Mouse (Mus musculus) heart, embryonic 15.5 days (tissue): ENCODE measurements around the gene Stra6. TPM values are rescaled to one million over a fixed set of nuclear protein-coding genes. Genes with fewer than 3 reads are reported as not detected.
A peak's percentile ranks its signal among the peaks of the same experiment; 100 is the strongest.

Source experiments
- ATAC-seq: fragments of 200-750 bp; cut with Nextera tagmentation; replicated peaks from 2 replicates; pipeline ENCODE4 v1.8.0; 2017; ENCODE audit warnings: low read depth, moderate TSS enrichment; ENCODE audit not compliant: insufficient number of reproducible peaks, insufficient read depth, low FRiP score
- H3K27ac ChIP-seq: fragments of 300-500 bp; sonication (generic); 2 replicates; pipeline ENCODE4 v1.5.1; 2015; ENCODE audit warnings: mild to moderate bottlenecking, inconsistent platforms
- H3K27me3 ChIP-seq: fragments of 300-500 bp; sonication (generic); 2 replicates; pipeline ENCODE4 v1.6.1; 2015; ENCODE audit warnings: inconsistent platforms
- H3K36me3 ChIP-seq: fragments of 300-500 bp; sonication (generic); 2 replicates; pipeline ENCODE4 v1.6.1; 2015; ENCODE audit warnings: mild to moderate bottlenecking, inconsistent platforms
- H3K4me1 ChIP-seq: fragments of 300-500 bp; sonication (generic); replicated peaks from 2 replicates; pipeline ENCODE4 v1.6.1; 2015; ENCODE audit warnings: inconsistent platforms
- H3K4me2 ChIP-seq: fragments of 300-500 bp; sonication (generic); 2 replicates; pipeline ENCODE4 v1.6.1; 2015; ENCODE audit warnings: inconsistent platforms, mild to moderate bottlenecking, moderate library complexity
- H3K4me3 ChIP-seq: fragments of 300-500 bp; sonication (generic); 2 replicates; pipeline ENCODE4 v1.5.1; 2015; ENCODE audit warnings: mild to moderate bottlenecking, inconsistent platforms
- H3K9ac ChIP-seq: fragments of 300-500 bp; sonication (generic); 2 replicates; pipeline ENCODE4 v1.6.1; 2015; ENCODE audit warnings: mild to moderate bottlenecking, inconsistent platforms
- H3K9me3 ChIP-seq: fragments of 300-500 bp; sonication (generic); replicated peaks from 2 replicates; pipeline ENCODE4 v1.6.1; 2016; ENCODE audit warnings: inconsistent platforms
- WGBS: fragments of 180-500 bp; shearing (Covaris S2); methylation state at CpG from one replicate; pipeline ENCODE4 v1.1.7; 2015; ENCODE audit warnings: mixed read lengths; 5-methylcytosine and 5-hydroxymethylcytosine counted together
- polyA plus RNA-seq: library from polyadenylated mRNA; unstranded; fragments of >200 nt; fragmentation: Nextera tagmentation; extraction: Ambion mirVana; gene quantifications from 2 replicates; pipeline ENCODE4 v1.2.1, GENCODE M21; 2015

Stra6 gene
- polyA plus RNA-seq, 1 experiment from 2014 or later = 0.14 TPM

DNA sequence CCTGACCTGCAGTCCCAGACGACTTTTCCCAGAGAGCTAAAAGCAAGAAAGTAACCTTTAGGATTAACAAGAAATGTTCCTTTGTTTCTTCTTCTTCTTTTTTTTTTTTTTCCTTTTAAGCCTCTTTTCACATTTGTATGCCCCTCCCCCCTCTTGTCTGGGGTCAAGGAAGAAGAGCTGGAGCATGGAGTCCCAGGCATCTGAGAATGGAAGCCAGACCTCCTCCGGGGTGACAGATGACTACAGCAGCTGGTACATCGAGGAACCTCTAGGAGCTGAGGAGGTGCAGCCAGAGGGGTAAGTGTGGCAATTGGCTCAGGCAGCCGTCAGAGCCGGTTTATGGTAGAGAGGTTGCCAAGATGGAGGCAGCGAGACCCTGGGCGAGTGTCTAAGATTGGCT, 71.3 kb downstream of the Stra6 start:
- Histone ChIP-seq H3K27ac (no peak overlapping the region), H3K4me1 (peaks cover 18% of the 10 kb centered on the region), H3K27me3 (peaks cover 70% of the 10 kb centered on the region), H3K9me3 (no peaks in the 10 kb centered on the region), H3K9ac (no peak overlapping the region), H3K4me2 (no peak overlapping the region), H3K36me3 (no peaks in the 10 kb centered on the region), H3K4me3 (no peak overlapping the region)
- 28% methylated on average over 7 of the region's 7 CpGs for WGBS
- no peak for ATAC-seq

DNA sequence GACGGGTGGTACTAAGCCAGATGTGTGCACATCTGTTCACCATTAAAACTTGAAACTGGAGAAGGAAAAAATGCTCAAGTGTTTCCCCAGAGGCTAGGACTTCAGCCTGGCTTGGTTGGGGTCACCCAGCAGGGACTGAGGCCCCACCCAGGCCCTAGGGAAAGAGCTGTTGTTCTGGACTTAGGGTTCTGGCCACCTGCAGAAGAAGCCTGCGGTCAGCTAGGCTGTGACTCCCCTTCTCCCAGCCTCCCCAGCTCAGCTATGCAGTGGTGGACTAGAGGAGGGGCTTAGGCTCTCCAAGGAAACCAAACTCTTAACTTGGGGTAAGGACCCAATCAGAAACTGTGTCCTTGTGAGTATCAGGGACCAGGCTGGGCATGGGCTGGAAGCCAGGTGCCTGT, 72.3 kb downstream of the Stra6 start:
- WGBS = 36% methylated on average over 2 of the region's 2 CpGs
- H3K4me2 ChIP-seq = no peak overlapping the region
- H3K9ac ChIP-seq = no peak overlapping the region
- H3K36me3 ChIP-seq = no peaks in the 10 kb centered on the region
- no peak overlapping the region for H3K4me3 ChIP-seq
- H3K4me1 ChIP-seq = peaks cover 16% of the 10 kb centered on the region
- ATAC-seq = no peak
- no peak overlapping the region for H3K27ac ChIP-seq
- H3K27me3 ChIP-seq = peaks cover 66% of the 10 kb centered on the region
- H3K9me3 ChIP-seq = no peaks in the 10 kb centered on the region

DNA sequence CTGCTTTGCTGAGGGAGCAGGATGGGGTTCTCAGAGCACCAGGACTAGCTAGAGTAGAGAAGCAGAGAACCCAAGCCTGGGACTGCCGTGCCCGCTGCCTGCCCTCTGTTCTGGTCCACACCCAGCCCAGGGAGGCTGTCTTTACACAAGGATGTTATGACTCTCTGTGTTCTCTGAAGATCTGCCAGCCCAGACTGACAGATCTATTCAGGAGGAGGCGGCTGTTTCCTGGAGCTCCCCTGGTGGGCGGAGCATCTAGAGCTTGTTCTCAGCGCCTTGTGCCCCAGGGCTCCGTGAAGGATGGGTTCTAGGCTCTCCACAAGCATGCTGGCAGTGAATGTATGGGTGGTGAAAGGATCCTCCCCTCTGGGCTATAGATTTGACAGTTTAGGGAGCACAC, 76.4 kb downstream of the Stra6 start:
- 33% methylated on average over 6 of the region's 6 CpGs for WGBS

DNA sequence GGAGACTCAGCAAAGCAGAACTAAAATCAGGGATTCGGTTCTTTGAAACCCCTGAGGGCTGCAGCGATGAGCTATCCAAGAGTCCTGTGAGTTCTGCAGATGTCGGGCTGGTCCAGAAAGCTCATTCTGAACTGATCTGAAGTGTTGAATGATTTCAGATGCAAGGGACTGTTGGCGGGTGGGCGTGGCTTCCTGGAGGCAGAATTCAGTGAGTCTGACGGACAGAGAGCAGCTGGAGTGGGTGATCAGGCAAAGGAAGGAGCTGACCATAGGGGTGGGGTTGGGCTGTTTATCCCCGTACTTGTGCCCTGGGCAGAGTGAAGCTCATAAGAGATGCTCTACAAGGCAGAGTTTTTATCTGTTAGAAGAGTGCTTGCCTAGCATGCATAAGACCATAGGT, 79.8 kb downstream of the Stra6 start:
- Histone ChIP-seq H3K36me3 (no peaks in the 10 kb centered on the region), H3K27ac (no peak overlapping the region), H3K27me3 (peaks cover 41% of the 10 kb centered on the region), H3K4me2 (no peak overlapping the region), H3K9ac (no peak overlapping the region), H3K4me1 (peaks cover 4% of the 10 kb centered on the region), H3K4me3 (no peak overlapping the region), H3K9me3 (no peaks in the 10 kb centered on the region)
- WGBS = 33% methylated on average over 7 of the region's 7 CpGs
- no peak for ATAC-seq

More for the DNA sequence above, 76.4 kb downstream of the Stra6 start:
- H3K36me3 ChIP-seq = no peaks in the 10 kb centered on the region
- peaks cover 47% of the 10 kb centered on the region for H3K27me3 ChIP-seq
- H3K27ac ChIP-seq = no peak overlapping the region
- H3K4me1 ChIP-seq = peaks cover 13% of the 10 kb centered on the region
- H3K9ac ChIP-seq = no peak overlapping the region
- H3K9me3 ChIP-seq = no peaks in the 10 kb centered on the region
- peak; percentile 40; the same call in 1 of the 2 replicates for ATAC-seq
- no peak overlapping the region for H3K4me3 ChIP-seq
- no peak overlapping the region for H3K4me2 ChIP-seq

DNA sequence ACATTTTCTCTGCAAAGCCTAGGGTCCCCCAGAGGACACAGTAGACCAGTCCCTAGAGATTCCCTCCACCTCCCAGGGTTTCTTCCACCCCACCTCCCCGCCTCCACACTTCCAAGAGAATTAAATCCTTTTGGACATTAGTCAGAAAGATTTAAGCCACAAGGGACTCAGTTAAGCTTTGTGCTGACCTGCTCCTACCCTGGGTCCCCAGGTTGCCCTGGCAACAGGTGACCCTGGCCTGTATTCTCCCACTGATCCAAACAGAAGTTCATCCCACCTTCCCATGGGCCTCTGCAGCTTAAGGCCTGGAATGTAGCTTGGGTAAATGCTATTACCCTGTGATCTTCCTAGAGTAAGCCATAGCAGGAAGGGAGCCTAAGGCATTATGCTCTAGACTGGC, 81.1 kb downstream of the Stra6 start:
- Histone ChIP-seq H3K27me3 (peaks cover 29% of the 10 kb centered on the region; the same call in 1 of the 2 replicates), H3K4me1 (peaks cover 4% of the 10 kb centered on the region), H3K36me3 (no peaks in the 10 kb centered on the region), H3K4me2 (no peak overlapping the region), H3K9me3 (no peaks in the 10 kb centered on the region), H3K27ac (no peak overlapping the region), H3K9ac (no peak overlapping the region), H3K4me3 (no peak overlapping the region)
- ATAC-seq = no peak
- WGBS = 81% methylated on average over 1 of the region's 1 CpGs

DNA sequence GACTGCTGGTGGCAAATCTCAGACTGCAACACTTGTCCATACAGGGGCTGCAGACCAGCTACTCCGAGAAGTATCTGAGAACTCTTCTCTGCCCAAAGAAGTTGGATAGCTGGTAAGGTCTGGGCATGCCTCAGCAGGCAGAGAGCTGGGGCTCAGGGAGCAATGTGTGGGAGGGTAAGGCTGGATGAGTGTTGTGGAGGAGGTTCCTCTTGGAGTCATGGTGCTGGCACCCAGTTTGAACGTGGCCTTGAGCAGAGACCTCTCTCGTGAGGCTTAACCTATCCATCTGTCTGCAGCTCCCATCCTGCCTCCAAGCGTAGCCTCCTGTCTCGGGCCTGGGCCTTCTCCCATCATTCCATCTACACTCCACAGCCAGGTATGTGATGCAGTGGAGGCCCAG, 81.8 kb downstream of the Stra6 start:
- 67% methylated on average over 5 of the region's 5 CpGs for WGBS
- no peak overlapping the region for H3K9ac ChIP-seq
- ATAC-seq = no peak
- no peak overlapping the region for H3K27ac ChIP-seq
- peaks cover 24% of the 10 kb centered on the region; the same call in 1 of the 2 replicates for H3K27me3 ChIP-seq
- no peaks in the 10 kb centered on the region for H3K9me3 ChIP-seq
- no peak overlapping the region for H3K4me3 ChIP-seq
- no peaks in the 10 kb centered on the region for H3K36me3 ChIP-seq
- peaks cover 4% of the 10 kb centered on the region for H3K4me1 ChIP-seq
- H3K4me2 ChIP-seq = no peak overlapping the region

DNA sequence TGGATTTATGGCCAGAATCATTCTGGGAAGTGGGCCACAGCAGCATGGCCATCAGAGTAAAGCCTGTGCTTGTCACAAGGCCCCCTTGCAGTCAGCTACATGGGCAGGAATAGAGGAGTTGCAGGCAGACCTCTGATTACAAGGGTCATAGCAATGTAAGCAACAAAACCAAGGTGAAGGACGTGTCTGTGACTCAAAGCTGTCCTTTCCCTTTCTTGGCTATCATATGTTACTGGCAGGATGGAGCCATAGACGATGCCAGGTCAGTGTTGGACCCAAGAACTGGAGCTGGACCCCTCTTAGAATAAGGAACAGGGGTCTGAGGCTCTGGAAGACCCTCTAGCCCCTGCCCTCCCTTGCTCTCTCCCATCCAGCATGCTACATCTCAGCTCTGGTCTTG, 85.2 kb downstream of the Stra6 start:
- WGBS = 44% methylated on average over 2 of the region's 2 CpGs

DNA sequence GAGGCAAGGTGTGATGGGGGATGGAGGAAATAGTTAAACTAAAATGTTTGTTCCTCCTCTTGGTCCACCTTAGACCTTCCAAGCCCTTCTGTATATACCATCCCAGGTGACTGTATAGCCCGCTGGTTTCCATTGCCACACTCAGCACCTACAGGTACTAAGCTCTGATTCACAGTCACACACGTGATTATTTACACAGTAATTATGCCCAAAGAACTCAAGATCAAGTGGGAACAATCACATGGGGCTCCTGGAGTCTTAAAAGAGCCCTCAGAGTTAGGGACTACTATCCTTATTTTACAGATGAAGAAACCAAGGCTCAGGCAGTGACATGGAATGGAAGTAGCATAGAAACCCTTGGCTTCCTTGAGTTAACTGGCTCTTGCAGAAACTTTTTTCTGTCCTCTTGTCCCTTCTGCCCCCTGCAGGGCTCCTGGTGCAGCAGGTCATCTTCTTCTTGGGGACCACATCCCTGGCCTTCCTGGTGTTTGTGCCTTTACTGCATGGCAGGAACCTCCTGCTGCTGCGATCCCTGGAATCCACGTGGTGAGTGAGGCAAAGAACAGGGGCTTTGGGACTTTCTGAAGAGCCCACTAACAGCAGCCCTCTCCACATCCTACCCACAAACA, 87.3 kb downstream of the Stra6 start:
- WGBS = 74% methylated on average over 4 of the region's 4 CpGs
- H3K27ac ChIP-seq = no peak overlapping the region
- H3K4me1 ChIP-seq = peaks cover 13% of the 10 kb centered on the region
- no peaks in the 10 kb centered on the region for H3K36me3 ChIP-seq
- peaks cover 8% of the 10 kb centered on the region; the same call in 1 of the 2 replicates for H3K27me3 ChIP-seq
- no peak for ATAC-seq
- no peaks in the 10 kb centered on the region for H3K9me3 ChIP-seq
- H3K9ac ChIP-seq = no peak overlapping the region
- H3K4me3 ChIP-seq = no peak overlapping the region
- H3K4me2 ChIP-seq = no peak overlapping the region

More for the DNA sequence above, 85.2 kb downstream of the Stra6 start:
- no peak overlapping the region for H3K4me3 ChIP-seq
- no peak overlapping the region for H3K9ac ChIP-seq
- no peaks in the 10 kb centered on the region for H3K9me3 ChIP-seq
- no peak overlapping the region for H3K4me2 ChIP-seq
- H3K36me3 ChIP-seq = no peaks in the 10 kb centered on the region
- H3K27me3 ChIP-seq = peaks cover 8% of the 10 kb centered on the region; the same call in 1 of the 2 replicates
- H3K4me1 ChIP-seq = no peaks in the 10 kb centered on the region
- no peak overlapping the region for H3K27ac ChIP-seq
- ATAC-seq = no peak

DNA sequence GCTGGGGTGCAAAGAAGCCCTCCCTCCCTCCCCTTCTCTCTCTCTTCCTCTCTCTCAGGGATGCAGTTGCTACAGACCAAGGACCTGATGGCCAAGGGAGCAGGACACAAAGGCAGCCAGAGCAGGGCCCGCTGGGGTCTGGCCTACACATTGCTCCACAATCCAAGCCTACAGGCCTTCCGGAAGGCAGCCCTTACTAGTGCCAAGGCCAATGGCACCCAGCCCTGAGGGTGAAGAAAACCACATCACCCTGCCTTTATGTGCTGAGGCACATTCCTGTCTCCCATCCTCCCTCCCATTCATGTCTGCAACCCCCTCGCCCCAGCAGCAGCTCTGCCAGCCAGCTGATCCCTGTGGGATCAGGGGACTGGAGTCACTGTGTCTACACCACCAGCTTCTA, 89.5 kb downstream of the Stra6 start:
- Histone ChIP-seq H3K27ac (peak overlapping the region; percentile 53), H3K4me2 (no peak overlapping the region), H3K27me3 (no peaks in the 10 kb centered on the region; the same call in 1 of the 2 replicates), H3K4me1 (peaks cover 15% of the 10 kb centered on the region), H3K4me3 (no peak overlapping the region), H3K36me3 (no peaks in the 10 kb centered on the region), H3K9me3 (no peaks in the 10 kb centered on the region), H3K9ac (no peak overlapping the region)
- ATAC-seq = no peak; the same call in 1 of the 2 replicates
- 71% methylated on average over 3 of the region's 3 CpGs for WGBS

DNA sequence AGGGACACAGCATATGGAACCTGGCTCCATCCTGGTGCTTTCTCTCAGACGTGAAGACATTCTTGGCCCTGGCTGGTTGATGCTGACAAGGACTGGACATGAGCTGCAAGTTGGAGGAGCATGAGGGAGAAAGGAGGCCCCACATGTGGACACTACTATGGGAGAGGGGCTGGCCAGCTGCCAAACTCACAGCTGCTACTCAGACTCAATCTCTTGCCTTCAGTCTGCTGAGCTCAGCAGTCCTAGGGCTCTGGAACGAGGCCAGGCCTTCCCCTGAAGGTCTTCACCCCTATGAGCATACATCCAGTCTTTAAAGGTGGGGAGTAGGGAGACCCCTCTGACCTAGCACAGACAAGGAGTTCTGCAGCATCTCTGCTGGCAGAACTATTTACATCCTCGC, 91.8 kb downstream of the Stra6 start:
- H3K4me2 ChIP-seq = no peak overlapping the region
- 30% methylated on average over 3 of the region's 3 CpGs for WGBS
- H3K27me3 ChIP-seq = no peaks in the 10 kb centered on the region
- no peaks in the 10 kb centered on the region for H3K36me3 ChIP-seq
- H3K4me3 ChIP-seq = no peak overlapping the region
- H3K9me3 ChIP-seq = no peaks in the 10 kb centered on the region
- no peak overlapping the region for H3K27ac ChIP-seq
- H3K4me1 ChIP-seq = peaks cover 33% of the 10 kb centered on the region
- no peak overlapping the region for H3K9ac ChIP-seq
- ATAC-seq = peak; percentile 20; the same call in 1 of the 2 replicates

DNA sequence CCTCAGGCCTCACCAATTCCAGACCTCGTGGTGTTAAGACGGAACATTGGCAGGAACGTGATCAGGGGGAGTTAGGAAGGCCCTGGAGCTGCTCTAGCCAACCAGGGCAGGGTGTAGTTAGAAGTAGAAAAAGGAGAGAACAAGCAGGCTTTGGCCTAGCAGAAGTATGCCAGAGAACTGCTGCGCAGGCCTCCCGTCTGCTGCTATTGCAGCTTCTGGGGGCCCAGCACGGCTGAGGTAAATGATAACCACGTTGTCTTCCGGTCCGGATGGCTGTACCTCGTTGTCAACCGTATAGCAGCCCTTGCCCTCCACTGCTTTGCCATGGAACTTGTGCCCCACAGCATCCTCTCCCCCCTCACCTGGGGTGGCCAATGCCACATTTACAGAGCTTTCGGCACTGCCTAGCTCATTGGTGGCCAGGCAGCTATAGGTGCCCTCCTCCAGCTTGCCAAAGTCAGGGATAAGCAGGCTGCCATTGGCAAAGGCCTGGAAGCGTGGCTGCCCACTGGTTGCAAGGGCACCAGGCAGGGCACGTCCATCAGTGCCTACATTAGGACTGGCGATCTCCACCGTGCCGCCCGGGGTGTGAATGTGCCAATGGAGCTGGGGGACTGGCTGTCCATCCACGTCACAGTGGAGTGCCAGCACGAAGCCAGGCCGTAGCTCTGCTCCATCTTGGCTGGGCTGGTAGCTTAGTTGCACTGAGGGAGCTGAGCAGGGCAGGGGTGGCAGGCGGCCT, 93.4 kb downstream of the Stra6 start:
- Histone ChIP-seq H3K9me3 (no peaks in the 10 kb centered on the region), H3K4me3 (no peak overlapping the region), H3K27me3 (no peaks in the 10 kb centered on the region), H3K4me1 (peaks cover 35% of the 10 kb centered on the region), H3K36me3 (no peaks in the 10 kb centered on the region), H3K4me2 (peak overlapping the region; percentile 52; the same call in 1 of the 2 replicates), H3K9ac (no peak overlapping the region), H3K27ac (no peak overlapping the region)
- no peak for ATAC-seq
- 87% methylated on average over 22 of the region's 22 CpGs for WGBS
